Mouse (Mus musculus): Measurements from ENCODE around the gene Xxylt1.

GRCm38 (mm10) chr16:31002117-31002516, 79.1 kb downstream of the Xxylt1 start:
- no peak for TF ChIP-seq CTCF (IDR thresholded peaks at IDR 0.05; ENCODE audit: extremely low read depth, insufficient read depth, low read length)
- TF ChIP-seq POLR2A (IDR thresholded peaks at IDR 0.05; ENCODE audit: extremely low read depth, insufficient read depth, low read length): no peak
